Mouse (Mus musculus) limb, embryonic 14.5 days (tissue): ENCODE data around the gene Slc1a2. TPM values are rescaled to one million over a fixed set of nuclear protein-coding genes. Genes with fewer than 3 reads are reported as not detected.

Experiments used
- ATAC-seq: fragments of 200-750 bp; cut with Nextera tagmentation; 2 replicates; pipeline ENCODE4 v1.8.0; 2017; ENCODE audit warnings: low read depth, moderate number of reproducible peaks, moderate TSS enrichment; ENCODE audit not compliant: low FRiP score
- DNase-seq: peaks from one replicate; pipeline ENCODE4 v3.0.0-alpha.2; 2015; ENCODE audit warnings: low spot score
- H3K27ac ChIP-seq: fragments of 300-500 bp; sonication (generic); replicated peaks from 2 replicates; pipeline ENCODE4 v1.5.1; 2014; ENCODE audit warnings: low read depth, mild to moderate bottlenecking, low read length, moderate library complexity, mixed read lengths
- H3K27me3 ChIP-seq: fragments of 300-500 bp; sonication (generic); 2 replicates; pipeline ENCODE4 v1.6.1; 2014; ENCODE audit warnings: low read length, mixed read lengths; ENCODE audit not compliant: control insufficient read depth, insufficient read depth
- H3K36me3 ChIP-seq: fragments of 300-500 bp; sonication (generic); 2 replicates; pipeline ENCODE4 v1.6.1; 2014; ENCODE audit warnings: mild to moderate bottlenecking, low read length, moderate library complexity, mixed read lengths; ENCODE audit not compliant: control insufficient read depth, insufficient read depth
- H3K4me1 ChIP-seq: fragments of 300-500 bp; sonication (generic); 2 replicates; pipeline ENCODE4 v1.6.1; 2014; ENCODE audit warnings: antibody characterized with exemption, low read length, mixed read lengths; ENCODE audit not compliant: control insufficient read depth, insufficient read depth
- H3K4me2 ChIP-seq: fragments of 300-500 bp; sonication (generic); replicated peaks from 2 replicates; pipeline ENCODE4 v1.6.1; 2014; ENCODE audit warnings: low read depth, mild to moderate bottlenecking, low read length, moderate library complexity; ENCODE audit not compliant: severe bottlenecking
- H3K4me3 ChIP-seq: fragments of 300-500 bp; sonication (generic); replicated peaks from 2 replicates; pipeline ENCODE4 v1.5.1; 2014; ENCODE audit warnings: low read length
- H3K9ac ChIP-seq: fragments of 300-500 bp; sonication (generic); 2 replicates; pipeline ENCODE4 v1.6.1; 2014; ENCODE audit warnings: mild to moderate bottlenecking, low read depth, low read length, moderate library complexity; ENCODE audit not compliant: severe bottlenecking
- H3K9me3 ChIP-seq: fragments of 300-500 bp; sonication (generic); 2 replicates; pipeline ENCODE4 v1.6.1; 2016; ENCODE audit warnings: low read length; ENCODE audit not compliant: control insufficient read depth
- POLR2A ChIP-seq: fragments of 200-500 bp; IDR thresholded peaks from 2 replicates; pipeline ENCODE4 v1.8.0; 2012; ENCODE audit warnings: inconsistent platforms, mild to moderate bottlenecking, moderate library complexity, borderline replicate concordance; ENCODE audit not compliant: insufficient read depth, insufficient read length; ENCODE audit errors: extremely low read depth
- WGBS: fragments of 180-500 bp; shearing (Covaris S2); extraction: QIAGEN DNeasy Blood & Tissue Kit; methylation state at CpG from one replicate; pipeline ENCODE4 v1.1.7; 2014; 5-methylcytosine and 5-hydroxymethylcytosine counted together
- polyA plus RNA-seq, 2 experiments: library from polyadenylated mRNA; depleted of rRNA in 1 of 2; stranded (reverse) in 1 of 2; unstranded in 1 of 2; fragments of >200 nt; fragmentation: Nextera tagmentation in 1 of 2; extraction: Ambion mirVana in 1 of 2; gene quantifications; 2 replicates each; pipeline versions ENCODE4 v1.2.1 to v1.2.3; 2012 to 2014

The Slc1a2 gene
- polyA plus RNA-seq, 2 experiments: 0.89 to 1.6 TPM

GRCm38 (mm10) chr2:102782751-102783150 lies 124.3 kb downstream of the Slc1a2 start:
- ATAC-seq: no peak
- 81% methylated on average over 7 of the region's 7 CpGs for WGBS
- no peak overlapping the region for H3K27ac ChIP-seq
- no peaks in the 10 kb centered on the region for H3K36me3 ChIP-seq
- no peak for TF ChIP-seq POLR2A
- no peak overlapping the region for H3K9ac ChIP-seq
- 0 out of 2 replicates have a peak, but pooled peaks cover 4% of the 10 kb centered on the region for H3K4me1 ChIP-seq
- no peak overlapping the region for H3K4me3 ChIP-seq
- H3K27me3 ChIP-seq: no peaks in the 10 kb centered on the region
- H3K9me3 ChIP-seq: no peaks in the 10 kb centered on the region
- H3K4me2 ChIP-seq: no peak overlapping the region
- no peak for DNase-seq

GRCm38 (mm10) chr2:102785696-102786095 lies 127.2 kb downstream of the Slc1a2 start:
- Histone ChIP-seq H3K9ac (no peak overlapping the region), H3K27me3 (no peaks in the 10 kb centered on the region), H3K27ac (no peak overlapping the region), H3K36me3 (no peaks in the 10 kb centered on the region), H3K4me2 (no peak overlapping the region), H3K9me3 (no peaks in the 10 kb centered on the region), H3K4me3 (no peak overlapping the region), H3K4me1 (0 out of 2 replicates have a peak, but pooled peaks cover 4% of the 10 kb centered on the region)
- WGBS: 65% methylated on average over 4 of the region's 4 CpGs
- no peak for TF ChIP-seq POLR2A
- ATAC-seq: no peak
- no peak for DNase-seq

DNA sequence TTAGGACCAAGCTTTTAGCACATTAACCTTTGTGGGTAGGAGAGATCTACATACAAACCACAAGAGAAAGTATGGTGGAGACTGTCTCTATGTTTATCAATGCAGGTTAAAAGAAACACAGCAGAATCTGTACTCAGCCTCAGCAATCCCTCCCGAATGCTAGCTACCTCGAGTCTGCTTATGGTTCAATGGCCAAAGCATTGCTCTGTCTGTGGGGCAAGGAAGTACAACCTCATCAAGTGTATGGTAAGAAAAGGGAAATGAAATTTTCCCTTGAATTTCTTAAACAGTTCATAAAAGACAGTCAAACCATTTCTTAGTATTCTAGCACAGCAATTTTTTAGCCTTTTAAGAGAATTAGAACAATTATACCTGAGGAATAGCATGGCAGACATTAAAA lies 133.2 kb downstream of the Slc1a2 start:
- no peak for ATAC-seq
- 78% methylated on average over 2 of the region's 2 CpGs for WGBS
- no peak for TF ChIP-seq POLR2A

GRCm38 (mm10) chr2:102792804-102793203 lies 134.3 kb downstream of the Slc1a2 start:
- no peak overlapping the region for H3K4me3 ChIP-seq
- 32% methylated on average over 6 of the region's 6 CpGs for WGBS
- H3K4me1 ChIP-seq: peaks cover 7% of the 10 kb centered on the region; the same call in 1 of the 2 replicates
- no peak overlapping the region for H3K9ac ChIP-seq
- no peak; the same call in 1 of the 2 replicates for ATAC-seq
- H3K4me2 ChIP-seq: no peak overlapping the region
- no peaks in the 10 kb centered on the region for H3K36me3 ChIP-seq
- H3K9me3 ChIP-seq: no peaks in the 10 kb centered on the region
- peak; percentile 50 for DNase-seq
- TF ChIP-seq POLR2A: no peak
- no peak overlapping the region for H3K27ac ChIP-seq
- H3K27me3 ChIP-seq: no peaks in the 10 kb centered on the region

More for the DNA sequence above, 133.2 kb downstream of the Slc1a2 start:
- Histone ChIP-seq H3K36me3 (no peaks in the 10 kb centered on the region), H3K27me3 (no peaks in the 10 kb centered on the region), H3K9ac (no peak overlapping the region), H3K4me3 (no peak overlapping the region), H3K9me3 (no peaks in the 10 kb centered on the region), H3K4me1 (peaks cover 7% of the 10 kb centered on the region; the same call in 1 of the 2 replicates), H3K4me2 (no peak overlapping the region), H3K27ac (no peak overlapping the region)
- no peak for DNase-seq

DNA sequence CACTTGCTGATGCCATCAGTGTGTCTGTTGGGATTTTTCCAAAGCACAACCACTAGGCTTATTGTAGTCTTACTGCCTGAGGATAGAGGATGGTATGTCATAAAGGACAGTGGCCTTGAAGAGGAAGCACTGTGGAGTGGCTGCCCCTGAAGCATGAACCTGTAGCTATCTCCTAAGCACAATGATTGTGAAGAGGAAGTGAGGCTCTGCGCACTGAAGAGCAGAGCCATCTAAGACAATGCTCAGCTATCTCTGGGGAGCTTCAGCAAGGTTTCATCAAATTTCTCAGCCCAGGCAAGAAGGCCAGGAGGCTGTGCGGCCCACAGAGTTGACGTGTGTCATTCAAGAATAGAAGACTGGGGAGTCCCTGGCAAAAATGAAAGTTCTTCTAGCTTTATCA lies 136.6 kb downstream of the Slc1a2 start:
- H3K9ac ChIP-seq: no peak overlapping the region
- no peak overlapping the region for H3K27ac ChIP-seq
- 91% methylated on average over 3 of the region's 3 CpGs for WGBS
- ATAC-seq: no peak
- no peak for DNase-seq
- H3K9me3 ChIP-seq: no peaks in the 10 kb centered on the region
- no peak for TF ChIP-seq POLR2A
- H3K27me3 ChIP-seq: no peaks in the 10 kb centered on the region
- no peak overlapping the region for H3K4me3 ChIP-seq
- H3K4me2 ChIP-seq: no peak overlapping the region
- peaks cover 7% of the 10 kb centered on the region; the same call in 1 of the 2 replicates for H3K4me1 ChIP-seq
- H3K36me3 ChIP-seq: no peaks in the 10 kb centered on the region

DNA sequence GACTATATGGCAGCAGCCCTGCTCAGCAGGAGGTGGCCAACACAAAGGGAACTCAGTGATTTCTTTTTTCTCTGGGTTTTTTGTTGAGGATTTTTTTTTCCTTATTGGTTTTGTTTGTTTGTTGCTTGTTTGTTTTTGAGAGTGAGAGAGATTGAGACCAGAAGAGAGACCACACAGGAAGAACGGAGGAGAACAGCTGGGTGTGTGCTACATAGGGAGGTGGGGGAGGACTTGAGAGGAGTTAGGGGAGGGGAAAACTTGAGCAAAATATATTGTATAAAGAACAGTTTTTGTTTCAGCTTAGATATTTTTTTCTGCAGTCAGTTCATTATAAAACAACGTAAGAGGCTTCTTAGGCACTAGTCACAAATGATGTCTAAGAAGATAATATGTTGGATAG lies 139.7 kb downstream of the Slc1a2 start:
- no peak overlapping the region for H3K9ac ChIP-seq
- no peak overlapping the region for H3K4me2 ChIP-seq
- no peaks in the 10 kb centered on the region for H3K4me1 ChIP-seq
- no peaks in the 10 kb centered on the region for H3K27me3 ChIP-seq
- H3K27ac ChIP-seq: no peak overlapping the region
- no peak for ATAC-seq
- no peak for DNase-seq
- no peaks in the 10 kb centered on the region for H3K36me3 ChIP-seq
- TF ChIP-seq POLR2A: no peak
- WGBS: 73% methylated on average over 2 of the region's 2 CpGs
- H3K4me3 ChIP-seq: no peak overlapping the region
- H3K9me3 ChIP-seq: no peaks in the 10 kb centered on the region
